Mouse (Mus musculus) heart, postnatal 0 days (tissue): Measurements from ENCODE around the gene Arid3a.

ENCODE experiments used
- CTCF ChIP-seq: IDR thresholded peaks from 2 replicates; pipeline ENCODE4 v1.5.1; 2016; ENCODE audit warnings: antibody characterized with exemption, control low read depth, low read depth
- EP300 ChIP-seq: IDR thresholded peaks from 2 replicates; pipeline ENCODE4 v1.6.1; 2016; ENCODE audit warnings: antibody characterized with exemption, low read depth

- TF ChIP-seq CTCF (peak; percentile 73), EP300 (no peak)
These were observed 43.4 kb upstream of the Arid3a start for GRCm38 (mm10) chr10:79883297-79884084.
